Mouse (Mus musculus) kidney, postnatal 0 days (tissue): ENCODE results near the gene Pih1d1. TPM values are rescaled to one million over a fixed set of nuclear protein-coding genes. Genes with fewer than 3 reads are reported as not detected.

ENCODE experiments used
- ATAC-seq: fragments of 200-750 bp; cut with Nextera tagmentation; replicated peaks from 2 replicates; pipeline ENCODE4 v1.8.0; 2017; ENCODE audit warnings: low read depth, moderate number of reproducible peaks, moderate TSS enrichment, moderate library complexity; ENCODE audit not compliant: low FRiP score
- DNase-seq: peaks from one replicate; pipeline ENCODE4 v3.0.0-alpha.2; 2016; ENCODE audit warnings: low spot score
- H3K27ac ChIP-seq: fragments of 300-500 bp; sonication (generic); 2 replicates; pipeline ENCODE4 v1.5.1; 2014; ENCODE audit warnings: mild to moderate bottlenecking
- H3K27me3 ChIP-seq: fragments of 300-500 bp; sonication (generic); 2 replicates; pipeline ENCODE4 v1.6.1; 2014; ENCODE audit warnings: low read length, mixed read lengths; ENCODE audit not compliant: insufficient read depth
- H3K36me3 ChIP-seq: fragments of 300-500 bp; sonication (generic); 2 replicates; pipeline ENCODE4 v1.6.1; 2014; ENCODE audit warnings: low read length, mixed read lengths; ENCODE audit not compliant: insufficient read depth
- H3K4me1 ChIP-seq: fragments of 300-500 bp; sonication (generic); replicated peaks from 2 replicates; pipeline ENCODE4 v1.6.1; 2014; ENCODE audit warnings: antibody characterized with exemption, low read length, mixed read lengths; ENCODE audit not compliant: insufficient read depth
- H3K4me2 ChIP-seq: fragments of 300-500 bp; sonication (generic); 2 replicates; pipeline ENCODE4 v1.6.1; 2014; ENCODE audit warnings: mild to moderate bottlenecking, low read length, moderate library complexity, mixed read lengths
- H3K4me3 ChIP-seq: fragments of 300-500 bp; sonication (generic); replicated peaks from 2 replicates; pipeline ENCODE4 v1.5.1; 2014; ENCODE audit warnings: low read depth, low read length
- H3K9ac ChIP-seq: fragments of 300-500 bp; sonication (generic); 2 replicates; pipeline ENCODE4 v1.6.1; 2014; ENCODE audit warnings: low read depth, low read length
- H3K9me3 ChIP-seq: fragments of 300-500 bp; sonication (generic); replicated peaks from 2 replicates; pipeline ENCODE4 v1.6.1; 2016; ENCODE audit warnings: low read length, inconsistent platforms, mixed read lengths
- CTCF ChIP-seq: IDR thresholded peaks from 2 replicates; pipeline ENCODE4 v1.5.1; 2016; ENCODE audit warnings: antibody characterized with exemption, low read depth, mild to moderate bottlenecking, moderate library complexity
- WGBS: fragments of 180-500 bp; shearing (Covaris S2); extraction: QIAGEN DNeasy Blood & Tissue Kit; methylation state at CpG from one replicate; pipeline ENCODE4 v1.1.7; 2014; 5-methylcytosine and 5-hydroxymethylcytosine counted together
- polyA plus RNA-seq: library from polyadenylated mRNA; unstranded; fragments of >200 nt; fragmentation: Nextera tagmentation; extraction: Ambion mirVana; gene quantifications from 2 replicates; pipeline ENCODE4 v1.2.1, GENCODE M21; 2015

Pih1d1 gene
- polyA plus RNA-seq, 1 experiment from 2014 or later: 81.3 TPM

DNA sequence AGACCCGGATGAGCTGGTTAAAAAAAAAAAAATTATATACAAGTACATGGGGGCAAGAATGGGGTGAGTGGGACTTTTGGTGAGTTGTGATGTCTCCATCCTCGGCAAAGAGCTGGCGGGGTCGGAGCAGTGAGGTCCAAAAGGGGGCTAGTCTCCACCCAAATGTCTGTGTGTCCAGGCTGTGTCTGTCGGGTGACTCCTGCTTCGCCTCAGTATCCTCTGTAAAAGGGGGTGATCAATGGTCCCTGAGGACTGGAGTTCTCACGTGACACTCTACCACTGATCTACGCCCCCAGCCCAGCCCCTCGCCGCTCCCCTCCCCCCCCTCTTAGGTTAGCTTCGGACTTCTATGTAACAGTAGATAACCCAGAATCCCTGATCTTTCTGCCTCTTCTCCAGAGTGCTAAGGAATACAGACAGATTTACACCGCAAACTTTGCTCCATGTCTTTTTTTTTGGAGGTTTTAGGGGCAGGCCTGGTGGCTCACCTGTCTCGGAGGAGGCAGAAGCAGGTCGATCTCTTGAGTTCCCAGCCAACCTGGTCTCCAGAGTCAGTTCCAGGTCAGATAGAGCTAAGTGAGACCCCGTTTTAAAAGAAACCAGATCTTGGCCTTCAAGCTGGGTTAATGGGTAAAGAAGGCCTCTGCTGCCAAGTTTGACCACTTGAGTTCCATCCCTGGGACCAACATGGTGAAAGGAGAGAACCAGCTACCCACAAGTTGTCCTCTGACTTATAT is 24.2 kb upstream of the Pih1d1 start:
- no peaks in the 10 kb centered on the region for H3K27me3 ChIP-seq
- no peaks in the 10 kb centered on the region for H3K9me3 ChIP-seq
- H3K4me1 ChIP-seq: peaks cover 32% of the 10 kb centered on the region
- WGBS: 58% methylated on average over 15 of the region's 15 CpGs
- peak overlapping the region; percentile 90 for H3K27ac ChIP-seq
- DNase-seq (no peak), ATAC-seq (no peak)
- no peak overlapping the region; the same call in 1 of the 2 replicates for H3K4me3 ChIP-seq
- H3K4me2 ChIP-seq: peak overlapping the region; percentile 64
- H3K9ac ChIP-seq: peak overlapping the region; percentile 60; the same call in 1 of the 2 replicates
- H3K36me3 ChIP-seq: peaks cover 19% of the 10 kb centered on the region
- TF ChIP-seq CTCF: no peak

DNA sequence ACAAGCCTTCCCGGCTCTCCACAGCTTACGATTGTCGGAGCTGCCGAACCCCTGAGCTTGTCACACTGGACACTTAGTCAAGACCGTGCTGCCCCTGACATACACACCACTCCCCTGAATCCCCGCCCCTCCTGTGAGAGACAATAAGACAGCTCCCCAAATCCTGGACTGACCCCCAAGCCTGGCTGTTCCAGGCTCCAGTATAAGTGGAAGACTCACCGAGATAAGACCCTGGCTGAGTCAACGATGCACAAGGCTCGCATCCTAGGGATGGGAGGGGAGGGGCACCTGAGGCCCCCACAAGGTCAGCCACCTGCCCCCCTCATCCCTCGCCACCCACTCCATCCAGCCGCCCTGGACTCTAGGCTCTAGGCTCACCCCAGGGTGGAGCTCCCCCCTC is 22.3 kb upstream of the Pih1d1 start:
- Histone ChIP-seq H3K4me1 (peaks cover 25% of the 10 kb centered on the region), H3K4me2 (no peak overlapping the region), H3K27me3 (no peaks in the 10 kb centered on the region), H3K9ac (no peak overlapping the region), H3K9me3 (no peaks in the 10 kb centered on the region), H3K27ac (no peak overlapping the region), H3K36me3 (peaks cover under 1% of the 10 kb centered on the region; the same call in 1 of the 2 replicates), H3K4me3 (no peak overlapping the region)
- WGBS: 81% methylated on average over 11 of the region's 11 CpGs
- DNase-seq (no peak), ATAC-seq (no peak)
- TF ChIP-seq CTCF: no peak

GRCm38 (mm10) chr7:45133446-45134159 is 20.5 kb upstream of the Pih1d1 start:
- peak; percentile 38 for TF ChIP-seq CTCF
- Histone ChIP-seq H3K4me3 (no peak overlapping the region), H3K27me3 (no peaks in the 10 kb centered on the region), H3K4me2 (no peak overlapping the region), H3K9ac (no peak overlapping the region), H3K36me3 (no peaks in the 10 kb centered on the region), H3K27ac (no peak overlapping the region), H3K9me3 (no peaks in the 10 kb centered on the region), H3K4me1 (peaks cover 17% of the 10 kb centered on the region; the same call in 1 of the 2 replicates)
- ATAC-seq: no peak
- 80% methylated on average over 8 of the region's 8 CpGs for WGBS
- no peak for DNase-seq

DNA sequence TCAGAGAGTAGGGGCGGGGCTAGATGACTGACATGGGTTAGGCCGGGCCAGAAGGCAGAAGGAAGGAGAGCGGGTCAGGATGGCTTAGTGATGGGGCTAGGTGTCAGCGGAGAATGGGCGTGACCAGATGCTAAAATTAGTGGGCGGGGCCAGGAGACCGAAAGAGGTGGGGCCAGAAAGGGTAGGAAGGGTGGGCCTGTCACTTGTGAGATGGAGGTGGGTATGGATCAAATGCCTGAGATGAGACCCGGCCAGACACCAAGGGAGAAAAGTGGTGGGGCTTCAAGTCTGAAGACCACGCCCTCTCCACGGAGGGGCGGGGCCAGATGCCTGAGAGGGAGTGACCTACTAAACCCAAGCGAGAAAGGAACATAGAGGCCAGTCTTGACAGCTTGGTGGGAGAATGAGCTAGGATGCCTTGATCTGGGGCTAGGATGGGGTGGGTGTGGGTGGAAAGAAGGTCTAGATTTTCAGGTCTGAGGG is 19.5 kb upstream of the Pih1d1 start:
- Histone ChIP-seq H3K36me3 (no peaks in the 10 kb centered on the region), H3K27ac (no peak overlapping the region), H3K4me1 (peaks cover 11% of the 10 kb centered on the region; the same call in 1 of the 2 replicates), H3K9me3 (no peaks in the 10 kb centered on the region), H3K4me3 (no peak overlapping the region), H3K27me3 (no peaks in the 10 kb centered on the region), H3K4me2 (no peak overlapping the region), H3K9ac (no peak overlapping the region)
- ATAC-seq (peak; percentile 27), DNase-seq (peak; percentile 71)
- no peak for TF ChIP-seq CTCF
- WGBS: 15% methylated on average over 12 of the region's 12 CpGs

GRCm38 (mm10) chr7:45135370-45135769 is 18.7 kb upstream of the Pih1d1 start:
- Histone ChIP-seq H3K4me2 (peak overlapping the region; percentile 91), H3K36me3 (no peaks in the 10 kb centered on the region)
- 85% methylated on average over 3 of the region's 3 CpGs for WGBS

GRCm38 (mm10) chr7:45135993-45136567 is 18.0 kb upstream of the Pih1d1 start, which contains the start of the genes Gm45713 and Flt3l:
Gene Gm45713, minus strand, starts transcription at chr7:45136231.
Gene Flt3l, minus strand, starts transcription at chr7:45136432.
- H3K4me1 ChIP-seq: peaks cover 9% of the 10 kb centered on the region; the same call in 1 of the 2 replicates
- no peak within 1 kb of the TSS; the same call in 1 of the 2 replicates for H3K27ac ChIP-seq
- WGBS: 1% methylated on average over 29 of the region's 29 CpGs
- DNase-seq: peak; percentile 93
- peak within 1 kb of the TSS; percentile 91 for H3K4me2 ChIP-seq
- H3K4me3 ChIP-seq: peak within 1 kb of the TSS; percentile 67
- TF ChIP-seq CTCF: peak; percentile 99
- no peaks in the 10 kb centered on the region for H3K27me3 ChIP-seq
- ATAC-seq: peak; percentile 73
- H3K36me3 ChIP-seq: no peaks in the 10 kb centered on the region
- H3K9ac ChIP-seq: peak within 1 kb of the TSS; percentile 66
- H3K9me3 ChIP-seq: no peaks in the 10 kb centered on the region

More at GRCm38 (mm10) chr7:45135370-45135769, 18.7 kb upstream of the Pih1d1 start:
- Histone ChIP-seq H3K27ac (no peak overlapping the region), H3K9ac (no peak overlapping the region), H3K27me3 (no peaks in the 10 kb centered on the region), H3K4me3 (peak overlapping the region; percentile 67; the same call in 1 of the 2 replicates), H3K9me3 (no peaks in the 10 kb centered on the region), H3K4me1 (peaks cover 9% of the 10 kb centered on the region; the same call in 1 of the 2 replicates)
- ATAC-seq (no peak), DNase-seq (no peak)
- no peak for TF ChIP-seq CTCF
